Mouse (Mus musculus) kidney, adult 2 months (tissue): ENCODE results near the gene Atp2b2.

Source experiments
- CTCF ChIP-seq: fragments of 200-500 bp; conservative IDR thresholded peaks from 2 replicates; pipeline ENCODE4 v1.5.1; 2011; ENCODE audit warnings: low read depth, mild to moderate bottlenecking, control low read depth, low read length, moderate library complexity, mixed read lengths; ENCODE audit not compliant: insufficient read depth, insufficient read length
- POLR2A ChIP-seq: fragments of 200-500 bp; IDR thresholded peaks from one replicate; pipeline ENCODE4 v1.6.1; 2011; ENCODE audit warnings: low read depth, low read length, control low read depth

DNA sequence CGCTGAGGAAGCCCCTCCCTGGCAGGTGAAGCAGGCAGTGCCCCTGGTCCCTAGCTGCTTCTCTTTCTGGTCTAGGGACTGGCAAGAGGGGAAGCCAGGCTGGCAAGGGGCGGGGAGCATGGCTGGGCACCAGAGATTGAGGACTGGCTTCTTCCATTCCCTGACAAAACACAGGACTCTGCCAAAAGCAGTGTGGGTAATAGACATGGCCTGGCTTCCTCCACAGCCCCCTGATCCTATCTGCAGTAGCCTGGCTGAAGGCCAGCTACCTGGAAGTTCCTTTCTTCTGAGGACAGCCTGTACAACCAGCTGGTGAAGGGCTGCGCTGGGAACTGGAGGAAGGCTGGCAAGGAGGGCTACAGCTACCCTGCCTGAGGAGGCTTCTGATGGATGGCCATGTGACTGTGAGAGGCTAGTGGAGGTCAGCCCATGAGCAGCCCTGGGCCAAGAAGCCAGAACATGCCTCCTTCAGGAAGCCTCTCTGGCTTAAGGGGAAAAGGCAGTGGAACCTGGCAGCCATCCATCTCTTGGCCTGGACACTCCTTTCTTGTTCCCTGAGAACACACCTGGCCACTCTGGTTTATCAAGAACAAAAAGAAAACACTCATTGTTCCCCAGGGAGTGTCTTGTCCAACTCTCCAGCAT lies 131.9 kb downstream of the Atp2b2 start:
- TF ChIP-seq POLR2A (no peak), CTCF (no peak)
